Mouse (Mus musculus): Measurements from ENCODE around the gene Wdr25.

DNA sequence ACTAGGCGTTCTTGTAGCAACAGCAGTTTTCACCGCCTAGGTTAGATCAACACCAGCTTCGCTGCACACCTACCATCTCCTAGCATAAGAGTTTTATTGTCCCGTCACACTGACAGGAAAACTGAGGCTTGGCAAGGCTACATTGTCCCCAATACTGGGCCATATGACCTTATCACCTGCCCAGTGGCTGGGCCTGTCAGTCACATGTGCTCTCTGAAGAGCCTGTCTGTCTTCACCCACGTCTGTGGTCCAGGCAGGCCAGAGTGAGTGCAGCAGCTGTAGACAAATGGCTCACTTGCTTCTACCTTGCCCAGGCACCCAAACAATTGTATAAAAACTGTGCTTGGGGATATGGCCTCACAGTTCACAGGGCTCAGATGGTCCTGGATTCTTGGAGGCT is 45.4 kb downstream of the Wdr25 start:
- no peak for TF ChIP-seq CTCF (IDR thresholded peaks at IDR 0.05; ENCODE audit: extremely low read depth, insufficient read depth, insufficient read length, insufficient replicate concordance)
- no peak for TF ChIP-seq POLR2A (IDR thresholded peaks at IDR 0.05; ENCODE audit: low read depth, low read length)
